Mouse (Mus musculus): ENCODE measurements around the gene Spag7. TPM values are rescaled to one million over a fixed set of nuclear protein-coding genes. Genes with fewer than 3 reads are reported as not detected.

Gene Spag7
- total RNA-seq, 2 experiments from 2014 or later = 48.2 to 50.8 TPM

DNA sequence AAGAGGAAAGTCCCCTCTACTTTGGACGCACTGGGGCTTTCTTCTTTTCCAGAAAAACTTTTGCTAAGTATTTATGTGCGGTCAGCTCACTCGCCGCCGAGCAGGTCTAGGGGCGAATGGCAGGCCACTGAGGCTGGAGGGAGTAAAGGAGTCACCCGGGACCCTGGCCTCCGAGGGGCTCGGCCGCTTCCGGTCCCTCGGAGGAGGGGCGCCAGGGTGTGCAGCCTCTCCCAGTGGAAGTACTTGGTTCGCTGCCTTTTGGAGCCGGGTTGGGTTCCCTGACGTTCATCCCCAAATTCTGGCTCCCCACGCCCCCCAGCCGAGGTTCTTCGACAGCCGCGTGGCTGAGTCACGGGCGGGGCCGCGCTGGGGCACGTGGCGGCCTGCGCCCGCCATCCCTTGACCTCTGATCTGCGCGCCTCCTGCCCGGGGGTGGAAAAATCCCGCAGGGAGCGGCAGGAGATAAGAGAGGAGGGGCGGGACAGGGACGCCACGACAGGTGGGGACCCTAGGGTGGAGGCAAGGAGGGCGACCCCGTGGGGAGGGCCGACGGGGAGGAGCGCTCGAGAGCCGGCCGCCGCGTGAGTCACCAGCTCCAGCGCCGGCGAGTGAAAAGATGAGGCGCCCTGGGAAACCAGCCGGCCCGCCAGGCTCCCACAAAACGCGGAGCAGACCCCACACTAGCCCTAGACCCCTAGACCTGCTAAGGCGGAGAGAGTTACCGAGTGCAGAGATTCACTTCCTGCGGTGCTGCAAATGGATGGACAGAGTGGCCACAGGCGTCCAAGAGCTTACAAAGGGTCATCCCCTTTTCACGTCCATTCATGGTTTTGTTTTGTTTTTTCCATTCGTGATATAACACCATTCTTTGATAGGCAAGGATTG, 13.4 kb downstream of the Spag7 start:
- no peak for DNase-seq

GRCm38 (mm10) chr11:70654923-70655570, 14.2 kb downstream of the Spag7 start:
- DNase-seq = peak; percentile 75

DNA sequence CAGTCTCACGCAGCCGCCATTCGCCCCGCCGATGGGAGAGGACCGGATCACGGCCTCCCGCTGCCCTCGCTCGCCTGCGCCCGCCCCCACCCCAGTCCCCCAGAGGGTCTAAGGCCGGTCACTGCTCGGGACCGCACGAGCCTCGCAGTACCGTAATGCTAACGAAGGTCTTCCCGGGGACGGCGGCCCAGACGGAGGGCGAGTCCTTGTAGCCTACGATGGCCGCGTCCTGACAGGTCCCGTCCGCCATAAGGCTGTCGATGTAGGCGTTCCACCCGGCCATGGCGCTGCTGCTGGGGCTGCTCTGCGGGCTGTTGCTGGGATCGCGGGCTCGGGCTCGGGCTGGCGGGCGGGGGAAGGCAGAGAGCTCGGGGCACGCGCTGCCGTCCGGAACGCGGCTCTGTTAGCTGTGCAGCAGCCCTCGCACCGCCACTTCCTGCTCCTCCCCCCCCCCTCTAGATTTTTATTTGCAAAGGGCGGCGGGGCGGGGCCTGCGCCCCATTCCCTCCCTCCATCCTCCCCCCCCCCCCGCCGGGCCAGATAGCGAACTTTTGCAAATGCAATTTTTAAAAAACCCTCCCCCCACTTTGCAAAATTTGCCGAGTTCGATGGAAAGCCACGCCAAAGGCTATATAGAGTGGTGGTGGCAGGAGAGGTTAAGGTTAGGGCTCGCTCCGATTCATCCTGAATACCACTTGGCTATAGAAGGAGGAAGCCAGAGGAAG, 14.9 kb downstream of the Spag7 start, which contains the start of gene Pfn1:
Pfn1 (minus strand) TSS at position 447 of the 725 bp plus-strand sequence.
- peak; percentile 66 to 72 for DNase-seq

GRCm38 (mm10) chr11:70653345-70654197, 15.6 kb downstream of the Spag7 start:
- no peak for DNase-seq

DNA sequence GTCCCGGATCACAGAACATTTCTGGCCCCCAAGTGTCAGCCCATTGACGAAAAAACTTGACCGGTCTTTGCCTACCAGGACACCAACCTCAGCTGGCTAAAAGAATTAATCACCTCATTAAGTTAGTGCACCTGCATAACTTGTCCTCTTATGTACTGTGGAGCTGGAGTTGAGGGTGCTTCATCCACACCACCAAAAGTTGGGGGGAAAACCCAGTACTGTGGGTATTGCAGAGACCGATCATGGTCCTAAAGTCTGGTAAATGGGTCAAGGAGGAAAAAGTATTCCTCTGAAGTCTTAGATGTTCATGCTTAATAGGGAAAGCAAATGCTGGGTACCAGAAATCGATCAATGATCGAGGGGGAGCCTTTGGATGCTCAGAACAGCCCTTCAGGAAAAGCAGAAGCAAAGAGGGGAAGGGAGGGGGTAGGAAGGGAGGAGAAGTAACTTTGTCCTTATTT, 16.3 kb downstream of the Spag7 start:
- DNase-seq = no peak

DNA sequence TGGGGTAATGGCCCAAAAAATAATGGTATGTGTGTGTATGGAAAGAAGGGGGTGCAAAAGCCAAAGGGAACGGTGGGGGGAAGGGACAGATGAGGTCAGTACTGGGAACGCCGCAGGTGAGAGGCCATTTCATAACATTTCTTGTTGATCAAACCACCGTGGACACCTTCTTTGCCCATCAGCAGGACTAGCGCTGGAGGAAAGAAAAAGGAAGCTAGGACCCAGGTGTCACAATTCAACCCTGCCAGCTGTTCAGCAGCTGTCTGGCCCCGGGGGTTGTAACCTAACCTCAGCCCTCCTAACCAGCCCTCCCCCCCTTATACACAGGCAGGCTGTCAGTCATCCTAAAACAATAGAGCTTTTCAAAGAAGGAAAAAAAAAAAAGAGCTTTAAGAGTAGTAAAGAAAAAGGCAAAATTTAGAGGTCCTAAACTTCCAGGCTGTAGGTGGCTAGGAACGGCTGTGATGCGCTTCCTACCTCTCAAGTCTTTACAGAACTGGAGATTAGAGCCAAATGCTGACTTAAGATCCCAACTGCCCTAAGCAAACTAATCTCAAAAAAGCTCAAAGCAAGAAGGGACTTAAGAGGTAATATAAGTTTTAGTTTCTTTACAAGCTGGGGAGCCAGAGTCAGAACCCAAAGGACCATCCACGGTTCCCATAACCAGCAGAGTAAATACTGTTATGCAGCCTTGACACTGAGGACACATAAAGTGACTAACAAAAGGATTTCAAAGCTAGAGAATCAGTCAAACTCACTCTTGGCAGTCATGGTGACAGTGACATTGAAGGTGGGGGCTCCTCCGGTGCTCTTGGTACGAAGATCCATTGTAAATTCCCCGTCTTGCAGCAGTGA, 17.0 kb downstream of the Spag7 start:
- no peak for DNase-seq

GRCm38 (mm10) chr11:70651391-70651790, 17.8 kb downstream of the Spag7 start:
- DNase-seq = no peak

DNA sequence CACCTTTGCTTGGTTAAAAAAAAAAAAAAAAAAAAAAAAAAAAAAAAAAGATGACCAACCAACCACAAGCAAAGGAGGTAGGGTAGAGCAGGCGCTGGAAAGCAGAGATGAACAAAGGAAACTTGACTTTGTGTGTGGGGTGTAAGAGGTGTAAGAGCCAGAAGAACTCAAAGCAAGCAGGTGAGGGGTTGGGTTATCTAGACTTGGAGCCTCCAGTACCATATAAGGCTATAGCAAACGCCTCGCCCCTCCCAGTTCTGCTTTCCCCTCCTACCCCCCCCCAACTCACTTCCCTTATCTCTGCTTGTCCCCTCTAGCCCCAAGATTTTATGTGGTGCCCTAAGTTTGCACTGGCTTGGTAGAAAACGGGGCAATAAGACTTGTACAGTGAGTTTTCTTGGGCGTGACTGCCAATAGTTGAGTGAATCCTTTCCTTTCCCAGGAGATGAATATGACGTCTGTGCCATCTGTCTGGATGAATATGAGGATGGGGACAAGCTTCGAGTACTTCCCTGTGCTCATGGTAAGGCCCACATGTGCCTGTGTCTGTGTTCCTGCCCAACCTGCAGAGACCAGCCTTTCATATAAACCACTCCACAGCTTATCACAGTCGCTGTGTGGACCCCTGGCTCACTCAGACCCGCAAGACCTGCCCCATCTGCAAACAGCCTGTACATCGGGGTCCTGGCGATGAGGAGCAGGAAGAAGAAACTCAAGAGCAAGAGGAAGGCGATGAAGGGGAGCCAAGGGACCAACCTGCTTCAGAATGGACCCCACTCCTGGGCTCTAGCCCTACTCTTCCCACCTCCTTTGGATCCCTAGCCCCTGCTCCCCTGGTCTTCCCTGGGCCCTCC, 18.7 kb downstream of the Spag7 start:
- DNase-seq = no peak

GRCm38 (mm10) chr11:70649185-70649734, 20.0 kb downstream of the Spag7 start:
- no peak for DNase-seq

DNA sequence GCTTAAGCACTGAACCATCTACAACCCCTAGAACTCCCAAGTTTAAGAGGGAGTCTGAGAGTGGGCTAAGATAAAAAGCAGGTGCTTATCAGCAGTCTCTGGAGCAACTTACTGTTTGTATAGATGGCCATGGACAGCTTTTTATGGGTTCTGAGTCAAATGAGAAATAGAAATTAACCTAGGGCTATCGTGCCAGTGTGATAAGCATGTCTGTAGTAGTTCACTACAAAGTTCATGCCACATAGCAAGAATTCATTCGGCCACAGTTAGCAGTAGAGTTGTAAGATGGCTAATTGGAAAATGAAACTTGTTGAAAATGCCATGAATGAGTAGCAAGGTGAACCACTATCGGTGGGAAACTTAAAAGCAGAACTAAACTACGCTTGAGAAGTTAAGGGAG, 20.7 kb downstream of the Spag7 start:
- no peak for DNase-seq

DNA sequence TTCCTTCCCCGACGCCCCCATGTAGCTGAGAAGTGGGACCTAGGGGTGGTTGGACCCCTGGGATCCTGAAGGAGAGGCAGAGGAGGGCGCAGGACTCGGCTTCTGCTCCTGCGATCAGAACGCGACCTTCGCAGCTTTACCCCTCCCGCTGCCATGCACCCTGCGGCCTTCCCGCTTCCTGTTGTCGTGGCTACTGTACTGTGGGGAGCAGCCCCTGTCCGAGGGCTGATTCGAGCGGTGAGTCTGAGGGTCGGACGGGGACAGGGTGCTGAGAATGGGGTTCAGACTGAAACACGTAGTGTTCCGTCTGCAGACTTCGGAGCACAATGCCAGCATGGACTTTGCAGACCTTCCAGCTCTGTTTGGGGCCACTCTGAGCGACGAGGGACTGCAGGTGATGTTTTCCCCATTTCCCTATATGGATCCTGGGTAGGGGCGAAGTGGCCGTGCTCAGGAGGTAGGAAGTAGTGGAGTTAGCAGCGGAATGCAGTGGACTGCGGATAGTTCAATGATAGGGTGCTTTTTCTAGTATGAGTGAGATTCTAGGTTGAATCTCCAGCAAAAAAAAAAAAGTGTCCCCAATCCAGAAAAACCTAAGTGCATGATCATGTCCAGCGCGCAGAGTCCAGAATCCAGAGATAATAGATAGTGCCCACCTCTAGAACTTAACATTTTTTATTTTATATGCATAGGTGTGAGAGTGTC, 21.3 kb downstream of the Spag7 start:
- DNase-seq = no peak

DNA sequence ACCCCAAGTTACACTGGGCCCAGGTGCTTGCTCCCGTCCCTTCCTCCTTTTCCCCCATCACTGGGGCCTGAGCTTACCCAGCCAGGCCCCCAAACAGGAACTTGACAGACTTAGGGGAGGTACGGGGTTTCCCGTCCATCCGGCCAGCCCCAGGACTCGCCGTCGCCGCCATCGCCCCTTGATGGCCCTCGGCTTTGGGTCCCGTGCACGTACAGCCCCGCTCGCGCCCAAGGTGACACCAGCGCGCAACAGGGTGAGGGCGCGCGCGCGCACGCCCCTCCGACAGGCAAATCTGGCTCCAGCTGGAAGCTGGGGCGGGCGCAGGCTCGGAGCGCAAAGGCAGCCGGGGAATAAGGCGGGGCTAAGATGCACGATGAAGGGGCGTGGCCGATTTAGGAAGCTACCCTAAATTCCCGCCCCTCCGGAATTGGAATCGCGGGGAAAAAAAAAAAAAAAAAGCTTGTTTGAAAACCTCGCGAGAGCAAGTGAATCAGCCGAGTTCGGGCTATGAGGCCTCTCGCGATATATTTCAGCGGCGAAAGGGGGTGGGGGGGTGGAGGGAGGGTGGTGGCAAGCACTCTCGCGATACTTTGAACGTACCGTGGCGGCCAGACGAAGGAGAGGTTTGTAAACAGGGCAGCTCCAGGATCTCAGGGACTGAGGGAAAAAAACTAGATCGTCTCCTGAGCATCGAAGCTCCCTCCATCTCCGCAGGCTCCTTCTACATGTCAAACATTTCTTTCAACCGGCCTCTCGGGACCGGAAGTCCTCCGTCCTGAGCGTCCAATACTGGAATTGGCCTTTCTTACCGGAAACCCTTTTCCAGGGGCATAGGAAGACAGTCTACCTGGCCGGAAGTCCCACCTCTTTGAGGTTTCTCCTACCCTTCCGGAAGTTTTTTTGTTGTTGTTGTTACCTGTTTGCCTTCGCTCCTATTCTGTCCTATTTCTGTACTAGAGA, 22.2 kb downstream of the Spag7 start, which contains the start of the genes Rnf167 and Slc25a11:
Rnf167 (plus strand) TSS at position 545 of the 960 bp plus-strand sequence.
Slc25a11 (minus strand) TSS at position 789 of the 960 bp plus-strand sequence.
- peak; percentile 94 to 95 for DNase-seq

GRCm38 (mm10) chr11:70646259-70646555, 23.0 kb downstream of the Spag7 start:
- no peak for DNase-seq

GRCm38 (mm10) chr11:70645461-70646258, 23.6 kb downstream of the Spag7 start:
- DNase-seq = no peak

GRCm38 (mm10) chr11:70644564-70645103, 24.6 kb downstream of the Spag7 start:
- DNase-seq = no peak

- DNase-seq = no peak
Measured at GRCm38 (mm10) chr11:70643051-70643450, 26.2 kb downstream of the Spag7 start.

DNA sequence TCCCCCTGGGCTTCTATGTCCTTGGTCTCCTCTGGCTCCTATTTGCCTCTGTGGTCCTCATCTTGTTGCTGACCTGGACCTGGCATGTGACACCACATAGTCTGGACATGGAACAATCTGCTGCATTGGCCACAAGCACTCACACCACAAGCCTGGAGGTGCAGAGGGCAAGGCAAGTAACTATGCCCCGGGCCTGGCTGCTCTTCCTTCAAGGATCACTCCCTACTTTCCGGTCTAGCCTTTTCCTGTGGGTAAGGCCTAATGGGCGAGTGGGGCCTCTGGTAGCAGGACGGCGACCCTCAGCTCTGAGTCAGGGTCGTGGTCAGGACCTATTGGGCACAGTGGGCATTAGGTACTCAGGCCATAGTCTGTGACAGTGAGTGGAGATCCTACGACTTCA, 28.0 kb downstream of the Spag7 start:
- no peak for DNase-seq
